Mouse (Mus musculus) liver, adult 2 months (tissue): Measurements from ENCODE around the gene Mcm9.

Experiments used
- CTCF ChIP-seq: fragments of 200-500 bp; IDR thresholded peaks from 2 replicates; pipeline ENCODE4 v1.5.1; 2011; ENCODE audit warnings: low read depth, low read length, control low read depth
- POLR2A ChIP-seq: fragments of 200-500 bp; IDR thresholded peaks from 2 replicates; pipeline ENCODE4 v1.6.1; 2011; ENCODE audit warnings: low read length, control low read depth; ENCODE audit not compliant: insufficient read depth; ENCODE audit errors: extremely low read depth

- TF ChIP-seq CTCF, result no peak
- TF ChIP-seq POLR2A, result no peak
Observed at GRCm38 (mm10) chr10:53598821-53599220, 31.4 kb downstream of the Mcm9 start.
